Mouse (Mus musculus) Patski (cell line): ENCODE measurements around the gene Crct1. TPM values are rescaled to one million over a fixed set of nuclear protein-coding genes. Genes with fewer than 3 reads are reported as not detected.

Experiments
- ATAC-seq: fragments of 100-300 bp; one replicate; pipeline ENCODE4 v1.8.0; 2021
- CTCF ChIA-PET: fragments of 350-600 bp; sonication (Branson Sonifier 250); formaldehyde crosslinking; loops from one replicate; lab custom pipeline; 2022; ENCODE audit warnings: inconsistent platforms; lab: Charles Lee
- POLR2A ChIA-PET: fragments of 350-600 bp; sonication (Branson Sonifier 250); formaldehyde crosslinking; loops from one replicate; lab custom pipeline; 2022; ENCODE audit warnings: antibody characterized with exemption, inconsistent platforms; lab: Charles Lee
- DNase-seq: peaks from one replicate; pipeline ENCODE4 v3.0.0-alpha.2; 2011; ENCODE audit warnings: low read depth, low spot score
- H3K27me3 ChIP-seq: fragments of 371-371 bp; one replicate; pipeline ENCODE4 v1.5.1; 2021
- CTCF ChIP-seq: fragments of 100-300 bp; IDR thresholded peaks from one replicate; pipeline ENCODE4 v1.5.1; 2021
- in situ Hi-C: fragments of 300-500 bp; cut with MboI; formaldehyde crosslinking; loops from 3 replicates; pipeline ENCODE4 v1.11.1; 2018; ENCODE audit warnings: low pct_unique_long_range_greater_than_20kb, mixed read lengths
- polyA plus RNA-seq: library from polyadenylated mRNA; unstranded; gene quantifications from one replicate; pipeline ENCODE4 v1.2.3, GENCODE M21; 2021

Gene Crct1
- polyA plus RNA-seq, 1 experiment from 2014 or later = 0.31 TPM

GRCm38 (mm10) chr3:93002843-93003242 lies 12.6 kb downstream of the Crct1 start:
- H3K27me3 ChIP-seq = no peaks in the 10 kb centered on the region
- no peak for ATAC-seq
- no peak for TF ChIP-seq CTCF
- in situ Hi-C loops = no loop called here
- POLR2A ChIA-PET = no interaction called here
- CTCF ChIA-PET = interaction anchor here (1.6 to 9.0 kb wide), 4 partner anchors 9 to 100 kb away, joined by 3 to 132 read pairs (median 41); partner anchors contain the start of gene Crct1
- DNase-seq = no peak

- DNase-seq (no peak), ATAC-seq (peak; percentile 82)
- no peaks in the 10 kb centered on the region for H3K27me3 ChIP-seq
- ChIA-PET POLR2A (interaction anchor here (0.8 kb wide), 1 partner anchor 15 kb away, joined by 3 read pairs; no protein-coding TSS in a partner anchor), CTCF (interaction anchor here (0.7 to 9.0 kb wide), 10 partner anchors 11 to 375 kb away, joined by 3 to 132 read pairs (median 9); partner anchors contain the start of genes Crct1 and Lce1m)
- in situ Hi-C loops = no loop called here
- peak; percentile 72 for TF ChIP-seq CTCF
Measured at GRCm38 (mm10) chr3:93000621-93001020, 14.9 kb downstream of the Crct1 start.

GRCm38 (mm10) chr3:92998691-92999090 lies 16.8 kb downstream of the Crct1 start:
- peak; percentile 98 for TF ChIP-seq CTCF
- POLR2A ChIA-PET = no interaction called here
- peaks cover 2% of the 10 kb centered on the region for H3K27me3 ChIP-seq
- in situ Hi-C loops = loop anchor here (5.0 kb wide), 1 partner anchor 71 kb away; the partner anchor contains the start of gene Lce3a
- CTCF ChIA-PET = interaction anchor here (0.8 to 9.0 kb wide), 11 partner anchors 13 to 848 kb away, joined by 3 to 75 read pairs (median 7); partner anchors contain the start of genes Crct1 and Lce1m
- DNase-seq (no peak), ATAC-seq (peak; percentile 93)

GRCm38 (mm10) chr3:92991926-92992325 lies 23.6 kb downstream of the Crct1 start, which contains the start of gene Lce3f:
TSS of gene Lce3f (plus strand) at chr3:92992226.
- ATAC-seq = no peak
- DNase-seq = no peak
- POLR2A ChIA-PET = no interaction called here
- no peak for TF ChIP-seq CTCF
- peaks cover 2% of the 10 kb centered on the region for H3K27me3 ChIP-seq
- CTCF ChIA-PET = interaction anchor here (1.0 kb wide), 1 partner anchor 54 kb away, joined by 4 read pairs; no protein-coding TSS in a partner anchor
- in situ Hi-C loops = no loop called here

- POLR2A ChIA-PET = no interaction called here
- CTCF ChIA-PET = no interaction called here
- TF ChIP-seq CTCF = no peak
- no peaks in the 10 kb centered on the region for H3K27me3 ChIP-seq
- in situ Hi-C loops = no loop called here
- no peak for DNase-seq
- no peak for ATAC-seq
Measured at GRCm38 (mm10) chr3:92978484-92978883, 37.0 kb downstream of the Crct1 start.

GRCm38 (mm10) chr3:92966761-92967160 lies 48.7 kb downstream of the Crct1 start, which contains the start of gene Lce3e:
TSS of gene Lce3e (plus strand) at chr3:92967061.
- H3K27me3 ChIP-seq = peaks cover 21% of the 10 kb centered on the region
- in situ Hi-C loops = no loop called here
- no peak for DNase-seq
- no peak for TF ChIP-seq CTCF
- ATAC-seq = no peak
- ChIA-PET POLR2A (no interaction called here), CTCF (interaction anchor here (1.2 to 3.1 kb wide), 2 partner anchors 17 to 64 kb away, joined by 3 to 9 read pairs; no protein-coding TSS in a partner anchor)

Other genes with a start within 250 kb of the Crct1 start
- not detected for gene Lce1i, start 236.8 kb downstream of the Crct1 start, polyA plus RNA-seq
- not detected for gene Lce1j, start 225.2 kb downstream of the Crct1 start, polyA plus RNA-seq
- gene Lce1k, start 207.8 kb downstream of the Crct1 start, polyA plus RNA-seq = not detected
- not detected for gene Kprp, start 188.4 kb downstream of the Crct1 start, polyA plus RNA-seq
- gene Lce1l, start 164.4 kb downstream of the Crct1 start, polyA plus RNA-seq = not detected
- not detected for gene 2310050C09Rik, start 145.5 kb downstream of the Crct1 start, polyA plus RNA-seq
- gene Lce3a, start 89.5 kb downstream of the Crct1 start, polyA plus RNA-seq = 0.54 TPM
- not detected for gene Lce3b, start 82.7 kb downstream of the Crct1 start, polyA plus RNA-seq
- gene Lce3c, start 71.2 kb downstream of the Crct1 start, polyA plus RNA-seq = 2.1 TPM
- 1.1 TPM for gene Lce3d, start 58.3 kb downstream of the Crct1 start, polyA plus RNA-seq
- gene Lce3e, start 48.6 kb downstream of the Crct1 start, polyA plus RNA-seq = not detected
- gene Lce3f, start 23.5 kb downstream of the Crct1 start, polyA plus RNA-seq = not detected
- not detected for gene Lce1m, start 3.4 kb upstream of the Crct1 start, polyA plus RNA-seq
- not detected for gene Gm4858, start 53.1 kb upstream of the Crct1 start, polyA plus RNA-seq
- gene Crnn, start 129.1 kb upstream of the Crct1 start, polyA plus RNA-seq = not detected
- gene Flg2, start 181.6 kb upstream of the Crct1 start, polyA plus RNA-seq = 0.01 TPM